Mouse (Mus musculus) lung, postnatal 0 days (tissue): ENCODE results near the gene Sec31b. TPM values are rescaled to one million over a fixed set of nuclear protein-coding genes. Genes with fewer than 3 reads are reported as not detected.

Experiments
- ATAC-seq: fragments of 200-750 bp; cut with Nextera tagmentation; 2 replicates; pipeline ENCODE4 v1.8.0; 2017; ENCODE audit warnings: moderate library complexity
- DNase-seq: peaks from one replicate; pipeline ENCODE4 v3.0.0-alpha.2; 2016; ENCODE audit warnings: low spot score
- H3K27ac ChIP-seq: fragments of 300-500 bp; sonication (generic); 2 replicates; pipeline ENCODE4 v1.5.1; 2014; ENCODE audit warnings: antibody characterized with exemption, mild to moderate bottlenecking, low read length, mixed read lengths
- H3K27me3 ChIP-seq: fragments of 300-500 bp; sonication (generic); replicated peaks from 2 replicates; pipeline ENCODE4 v1.6.1; 2014; ENCODE audit warnings: low read length, mixed read lengths; ENCODE audit not compliant: insufficient read depth
- H3K36me3 ChIP-seq: fragments of 300-500 bp; sonication (generic); 2 replicates; pipeline ENCODE4 v1.6.1; 2014; ENCODE audit warnings: low read length, mixed read lengths; ENCODE audit not compliant: insufficient read depth
- H3K4me1 ChIP-seq: fragments of 300-500 bp; sonication (generic); 2 replicates; pipeline ENCODE4 v1.6.1; 2014; ENCODE audit warnings: antibody characterized with exemption, low read depth, low read length, mixed read lengths; ENCODE audit not compliant: insufficient read depth
- H3K4me2 ChIP-seq: fragments of 300-500 bp; sonication (generic); replicated peaks from 2 replicates; pipeline ENCODE4 v1.6.1; 2014; ENCODE audit warnings: low read depth, mild to moderate bottlenecking, low read length, moderate library complexity, mixed read lengths
- H3K4me3 ChIP-seq: fragments of 300-500 bp; sonication (generic); 2 replicates; pipeline ENCODE4 v1.5.1; 2014; ENCODE audit warnings: low read depth, low read length
- H3K9ac ChIP-seq: fragments of 300-500 bp; sonication (generic); replicated peaks from 2 replicates; pipeline ENCODE4 v1.6.1; 2014; ENCODE audit warnings: low read depth, mild to moderate bottlenecking
- H3K9me3 ChIP-seq: fragments of 300-500 bp; sonication (generic); 2 replicates; pipeline ENCODE4 v1.6.1; 2016; ENCODE audit warnings: low read length, mixed read lengths
- CTCF ChIP-seq: IDR thresholded peaks from 2 replicates; pipeline ENCODE4 v1.5.1; 2016; ENCODE audit warnings: antibody characterized with exemption, mild to moderate bottlenecking
- EP300 ChIP-seq: IDR thresholded peaks from 2 replicates; pipeline ENCODE4 v1.6.1; 2016; ENCODE audit warnings: antibody characterized with exemption, mild to moderate bottlenecking, control low read depth
- WGBS: fragments of 180-500 bp; shearing (Covaris S2); extraction: QIAGEN DNeasy Blood & Tissue Kit; methylation state at CpG from one replicate; pipeline ENCODE4 v1.1.7; 2014; 5-methylcytosine and 5-hydroxymethylcytosine counted together
- polyA plus RNA-seq: library from polyadenylated mRNA; unstranded; fragments of >200 nt; fragmentation: Nextera tagmentation; extraction: Ambion mirVana; gene quantifications from 2 replicates; pipeline ENCODE4 v1.2.1, GENCODE M21; 2015

Gene Sec31b
- polyA plus RNA-seq, 1 experiment from 2014 or later = 0.42 TPM

GRCm38 (mm10) chr19:44562652-44563206 lies 17.1 kb upstream of the Sec31b start, which contains the start of gene Hif1an:
TSS of gene Hif1an (plus strand) at chr19:44562850.
- Histone ChIP-seq H3K27ac (peak within 1 kb of the TSS; percentile 79), H3K36me3 (peaks cover 13% of the 10 kb centered on the region; the same call in 1 of the 2 replicates), H3K9ac (peak within 1 kb of the TSS; percentile 67), H3K4me2 (peak within 1 kb of the TSS; percentile 61), H3K4me3 (peak within 1 kb of the TSS; percentile 84), H3K27me3 (no peaks in the 10 kb centered on the region), H3K9me3 (no peaks in the 10 kb centered on the region), H3K4me1 (peaks cover 8% of the 10 kb centered on the region)
- TF ChIP-seq EP300 (peak; percentile 70), CTCF (peak; percentile 93)
- peak; percentile 98 for ATAC-seq
- DNase-seq = peak; percentile 98
- under 1% methylated on average over 33 of the region's 33 CpGs for WGBS

- peak; percentile 96 for ATAC-seq
Measured at GRCm38 (mm10) chr19:44554861-44555590, 9.4 kb upstream of the Sec31b start, which contains the start of gene Ndufb8. TSS of gene Ndufb8 (minus strand) at chr19:44555440.

GRCm38 (mm10) chr19:44554490-44554860 lies 8.8 kb upstream of the Sec31b start:
- H3K9me3 ChIP-seq = no peaks in the 10 kb centered on the region
- no peaks in the 10 kb centered on the region for H3K27me3 ChIP-seq
- WGBS = 3% methylated on average over 8 of the region's 8 CpGs
- H3K27ac ChIP-seq = 0 out of 2 replicates have a peak overlapping the region, but pooled peaks have one; percentile 54
- peaks cover 18% of the 10 kb centered on the region; the same call in 1 of the 2 replicates for H3K36me3 ChIP-seq
- H3K4me2 ChIP-seq = peak overlapping the region; percentile 90
- no peak for TF ChIP-seq EP300
- TF ChIP-seq CTCF = no peak
- H3K4me1 ChIP-seq = peaks cover 9% of the 10 kb centered on the region; the same call in 1 of the 2 replicates
- H3K4me3 ChIP-seq = peak overlapping the region; percentile 86
- no peak for DNase-seq
- ATAC-seq = no peak
- H3K9ac ChIP-seq = peak overlapping the region; percentile 88

More at GRCm38 (mm10) chr19:44554861-44555590, 9.4 kb upstream of the Sec31b start, which contains the start of gene Ndufb8:
- Histone ChIP-seq H3K4me3 (peak within 1 kb of the TSS; percentile 86), H3K9me3 (no peaks in the 10 kb centered on the region), H3K27ac (peak within 1 kb of the TSS; percentile 54), H3K9ac (peak within 1 kb of the TSS; percentile 88), H3K36me3 (peaks cover 12% of the 10 kb centered on the region; the same call in 1 of the 2 replicates), H3K27me3 (no peaks in the 10 kb centered on the region), H3K4me1 (peaks cover 9% of the 10 kb centered on the region; the same call in 1 of the 2 replicates), H3K4me2 (peak within 1 kb of the TSS; percentile 90)
- no peak for TF ChIP-seq EP300
- TF ChIP-seq CTCF = no peak
- DNase-seq = peak; percentile 95
- WGBS = under 1% methylated on average over 50 of the region's 50 CpGs

- H3K36me3 ChIP-seq = peaks cover 28% of the 10 kb centered on the region; the same call in 1 of the 2 replicates
- WGBS = 92% methylated on average over 4 of the region's 4 CpGs
Measured at GRCm38 (mm10) chr19:44553286-44553685, 7.6 kb upstream of the Sec31b start.

GRCm38 (mm10) chr19:44552731-44553130 lies 7.1 kb upstream of the Sec31b start, which contains the start of gene Gm20538:
TSS of gene Gm20538 (minus strand) at chr19:44552831.
- H3K9ac ChIP-seq = no peak within 1 kb of the TSS
- no peak within 1 kb of the TSS for H3K27ac ChIP-seq
- TF ChIP-seq CTCF (no peak), EP300 (no peak)
- H3K4me1 ChIP-seq = peaks cover 9% of the 10 kb centered on the region; the same call in 1 of the 2 replicates
- no peak within 1 kb of the TSS for H3K4me3 ChIP-seq
- ATAC-seq = no peak
- H3K4me2 ChIP-seq = no peak within 1 kb of the TSS
- no peaks in the 10 kb centered on the region for H3K9me3 ChIP-seq
- DNase-seq = no peak
- H3K27me3 ChIP-seq = no peaks in the 10 kb centered on the region
- 94% methylated on average over 4 of the region's 4 CpGs for WGBS
- peaks cover 30% of the 10 kb centered on the region; the same call in 1 of the 2 replicates for H3K36me3 ChIP-seq

More at GRCm38 (mm10) chr19:44553286-44553685, 7.6 kb upstream of the Sec31b start:
- H3K4me3 ChIP-seq = no peak overlapping the region
- H3K9me3 ChIP-seq = no peaks in the 10 kb centered on the region
- ATAC-seq (no peak), DNase-seq (no peak)
- H3K4me2 ChIP-seq = no peak overlapping the region
- peaks cover 9% of the 10 kb centered on the region; the same call in 1 of the 2 replicates for H3K4me1 ChIP-seq
- no peak for TF ChIP-seq EP300
- no peak for TF ChIP-seq CTCF
- no peak overlapping the region for H3K9ac ChIP-seq
- H3K27ac ChIP-seq = no peak overlapping the region
- no peaks in the 10 kb centered on the region for H3K27me3 ChIP-seq

- Histone ChIP-seq H3K27ac (no peak overlapping the region), H3K27me3 (no peaks in the 10 kb centered on the region), H3K36me3 (peaks cover 16% of the 10 kb centered on the region; the same call in 1 of the 2 replicates), H3K9me3 (no peaks in the 10 kb centered on the region), H3K4me1 (no peaks in the 10 kb centered on the region; the same call in 1 of the 2 replicates), H3K9ac (no peak overlapping the region), H3K4me2 (peak overlapping the region; percentile 91), H3K4me3 (peak overlapping the region; percentile 47; the same call in 1 of the 2 replicates)
- TF ChIP-seq EP300 (no peak), CTCF (peak; percentile 83)
- WGBS = 3% methylated on average over 12 of the region's 13 CpGs
- peak; percentile 88 for DNase-seq
- peak; percentile 70 for ATAC-seq
Measured at GRCm38 (mm10) chr19:44544775-44545174, 889 bp downstream of the Sec31b start.
